Mouse (Mus musculus): ENCODE measurements around the gene Cnp. TPM values are rescaled to one million over a fixed set of nuclear protein-coding genes. Genes with fewer than 3 reads are reported as not detected.
"Not testable (repeated sequence)": the region's sequence is repeated elsewhere in the genome, so short reads cannot be mapped to it uniquely, and the experiment has no call there.

Cnp gene
- polyA plus RNA-seq (2012; rRNA removed), result 227 and 230 TPM in 2 replicates

DNA sequence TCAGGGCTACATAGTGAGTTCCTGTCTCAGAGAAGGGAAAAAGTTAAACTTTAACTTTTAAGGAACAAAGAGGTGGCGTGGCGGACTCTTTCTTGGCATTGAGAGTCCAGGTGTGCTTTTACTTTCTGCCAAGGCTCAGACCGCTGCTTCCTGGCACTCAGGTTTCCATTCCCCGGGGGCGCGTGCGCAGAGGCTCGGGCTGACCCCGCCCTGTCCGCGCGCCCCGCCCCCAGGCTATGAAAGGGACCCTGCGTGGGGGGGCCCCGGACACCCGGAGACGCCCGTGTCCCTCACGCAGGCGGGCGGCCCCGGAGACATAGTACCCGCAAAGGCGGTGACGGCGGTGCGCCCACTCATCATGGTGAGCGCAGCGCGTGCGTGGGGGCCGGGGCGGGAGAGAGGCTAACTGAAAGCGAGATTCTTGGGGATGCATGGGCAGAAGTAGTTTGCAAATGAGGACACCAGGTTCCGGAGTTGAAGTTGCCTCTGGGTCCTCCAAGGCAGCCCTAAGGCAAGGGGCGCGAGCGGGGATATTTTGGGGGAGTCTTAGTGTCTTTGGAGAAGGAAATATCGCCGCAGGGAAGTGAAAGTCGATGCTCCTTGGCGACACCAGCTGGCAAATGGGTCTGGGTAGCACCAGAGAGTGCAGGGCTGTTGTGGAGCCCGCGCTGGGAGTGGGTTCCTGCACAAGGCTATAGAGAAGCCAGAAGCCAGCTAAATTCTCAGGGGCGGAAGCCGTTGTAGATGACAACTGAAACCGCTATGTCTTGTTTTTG is at the start of gene Cnp:
Cnp (plus strand) TSS at position 197 of the 776 bp plus-strand sequence.
- DNase-seq (ENCODE audit: extremely low spot score in 1 of 2, low spot score in 1 of 2), result peak in 1 of 2 experiments; percentile 66

DNA sequence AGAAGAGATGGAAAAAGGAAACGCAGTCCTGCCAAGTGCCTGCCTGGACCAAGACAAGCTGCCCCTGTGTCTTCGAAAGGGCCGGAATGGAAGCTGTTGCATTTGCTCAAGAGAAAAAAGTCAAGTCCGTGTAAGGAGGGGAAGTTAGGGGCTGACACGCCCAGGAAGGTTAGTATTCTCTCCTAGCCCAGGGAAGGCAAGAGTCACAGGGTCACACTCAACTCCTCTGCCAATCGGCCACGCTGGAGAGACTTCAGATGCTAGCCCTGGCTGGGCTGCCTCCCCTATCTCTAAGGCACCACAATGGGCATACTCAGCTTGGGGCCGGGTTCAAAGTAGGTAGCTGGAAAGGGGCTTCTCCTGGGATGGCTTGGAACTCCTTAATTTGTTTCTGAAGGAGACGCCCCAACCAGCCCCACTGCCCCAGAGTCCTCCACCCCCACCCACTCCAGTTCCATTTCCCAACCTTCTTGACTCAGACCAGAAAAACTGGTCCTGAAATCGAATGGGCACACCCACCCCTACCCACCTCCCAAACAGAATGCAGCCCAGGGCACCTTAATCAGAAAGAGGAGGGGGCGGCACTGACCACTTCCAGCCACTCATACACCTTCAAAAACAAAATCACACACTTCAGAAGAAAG is 49.6 kb upstream of the Cnp start:
- DNase-seq (ENCODE audit: extremely low spot score in 1 of 2, low spot score in 1 of 2), result no peak

GRCm38 (mm10) chr11:100526052-100526816 is 48.5 kb upstream of the Cnp start:
- DNase-seq (ENCODE audit: extremely low spot score in 1 of 2, low spot score in 1 of 2), result no peak

DNA sequence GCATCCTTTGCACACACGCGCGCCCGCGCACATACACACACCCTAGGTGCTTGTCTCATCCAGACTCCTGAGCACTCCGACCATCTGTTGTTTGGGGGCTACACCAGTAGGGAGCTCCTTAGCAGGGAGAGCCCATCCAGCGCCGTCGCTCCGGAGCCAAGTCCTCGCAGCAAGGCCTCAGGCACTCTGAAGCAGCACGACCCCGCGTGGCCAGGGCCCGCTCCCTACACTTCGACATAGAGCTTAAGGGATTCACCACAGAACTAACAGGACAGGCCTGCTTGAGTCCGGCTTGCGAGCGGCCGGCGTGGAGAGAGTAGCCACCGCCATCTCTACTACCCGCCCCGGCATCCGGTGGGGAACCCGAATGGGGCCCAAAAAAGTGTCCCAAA is 47.6 kb upstream of the Cnp start:
- DNase-seq (ENCODE audit: extremely low spot score in 1 of 2, low spot score in 1 of 2), result peak; percentile 35 to 41

DNA sequence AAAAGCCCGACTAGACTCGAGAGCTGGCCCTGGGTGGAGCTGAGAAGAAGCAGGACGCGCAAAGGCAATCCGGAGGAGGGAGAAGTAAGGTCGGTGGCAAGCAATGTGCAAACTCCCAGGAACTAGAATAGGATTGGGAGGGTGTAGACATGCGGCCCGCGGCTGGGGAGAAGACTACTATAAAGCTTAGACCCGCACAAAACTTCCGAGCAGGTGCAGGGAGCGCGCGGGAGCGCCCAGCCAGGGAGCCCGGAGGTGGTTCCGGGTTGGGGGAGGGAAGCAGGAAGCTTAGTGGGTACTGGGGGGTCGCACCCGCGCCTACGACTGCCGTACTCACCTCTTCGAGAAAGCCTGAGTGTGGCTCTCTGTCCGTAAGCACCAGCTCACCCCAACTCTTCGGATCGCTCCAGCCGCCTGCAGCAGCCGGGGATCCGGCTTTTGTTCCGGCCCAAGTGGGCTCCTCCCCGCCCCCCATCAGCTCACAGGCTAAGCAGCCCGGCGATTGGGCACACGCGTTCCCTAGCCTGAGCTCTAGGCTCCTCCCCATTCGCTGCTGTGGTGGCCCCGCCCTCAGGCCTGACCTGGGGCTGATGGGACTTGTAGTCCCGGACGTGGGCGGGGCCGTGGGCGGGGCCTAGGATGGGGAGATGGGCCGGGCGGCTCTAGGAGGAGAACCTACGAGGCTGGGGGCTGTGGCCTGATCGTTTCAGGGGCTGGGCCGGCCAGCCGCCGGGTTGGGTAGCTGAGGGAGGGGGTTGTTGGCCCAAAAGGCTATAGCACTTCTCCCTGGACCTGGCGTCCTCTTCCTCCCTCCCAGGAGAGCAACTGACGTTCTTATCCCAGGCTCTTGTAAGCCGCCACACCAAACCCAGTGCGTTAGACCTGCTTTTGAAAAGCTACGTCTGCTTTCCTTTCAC is 47.0 kb upstream of the Cnp start, which contains the start of gene Acly:
Acly (minus strand) TSS at position 543 of the 917 bp plus-strand sequence.
- peak; percentile 96 to 98 for DNase-seq (ENCODE audit: extremely low spot score in 1 of 2, low spot score in 1 of 2)

DNA sequence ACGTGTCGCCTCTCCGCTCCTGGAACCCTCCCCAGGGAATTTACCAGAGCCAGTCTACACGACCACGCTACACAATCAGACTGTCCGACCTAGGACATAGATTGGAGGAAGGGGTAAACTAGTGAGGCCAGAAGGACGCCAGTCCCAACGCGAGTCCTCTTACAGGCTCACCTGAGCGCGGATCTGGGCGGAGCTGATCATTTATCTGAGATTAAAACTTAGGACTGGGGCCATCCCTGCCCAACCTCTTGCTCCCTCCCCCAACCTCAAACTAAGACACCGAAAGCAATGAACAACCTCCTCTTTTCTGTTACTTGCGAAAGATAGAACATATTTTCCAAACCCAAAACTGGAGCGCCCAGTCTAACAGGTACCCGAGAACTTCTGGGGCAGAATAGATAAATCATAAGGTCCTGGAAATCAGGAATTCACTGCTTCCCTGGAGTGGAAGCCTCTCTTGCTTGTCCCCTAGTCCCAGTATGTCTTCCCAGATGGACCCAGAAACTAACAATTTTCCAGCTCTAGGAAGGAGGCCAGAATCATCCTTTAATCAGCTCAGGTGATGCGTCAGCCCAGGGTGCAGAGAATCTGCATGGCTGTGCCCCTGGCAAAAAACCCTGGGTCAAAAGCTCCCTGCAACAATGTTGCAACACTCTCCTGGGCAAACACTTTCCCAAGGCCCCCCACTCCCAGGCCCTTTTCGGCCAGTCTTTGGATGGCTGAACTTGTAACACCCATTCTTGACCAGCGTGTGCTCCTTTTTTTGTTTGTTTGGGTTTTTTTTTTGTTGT is 46.1 kb upstream of the Cnp start:
- DNase-seq (ENCODE audit: extremely low spot score in 1 of 2, low spot score in 1 of 2), result no peak

DNA sequence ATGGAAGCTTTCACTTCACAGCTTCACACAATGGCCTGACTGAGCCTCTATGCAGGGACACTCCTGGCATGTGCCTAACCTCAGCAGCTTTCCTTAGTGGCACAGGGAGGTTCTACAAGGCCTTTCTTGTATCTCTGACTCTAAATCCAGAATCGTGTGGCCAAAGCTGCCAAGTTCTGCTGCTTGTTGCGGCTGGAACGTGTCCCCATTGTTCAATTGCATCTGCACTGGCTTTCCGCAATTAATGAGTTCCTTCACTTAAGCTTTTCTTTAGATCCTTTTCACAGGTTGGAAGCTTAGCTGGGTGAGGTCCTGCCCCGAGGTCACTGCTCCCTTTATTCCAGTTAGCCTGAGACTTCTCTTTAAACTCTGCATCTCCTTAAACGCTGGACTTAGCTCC is 40.8 kb upstream of the Cnp start:
- no peak for DNase-seq (ENCODE audit: extremely low spot score in 1 of 2, low spot score in 1 of 2)

GRCm38 (mm10) chr11:100534411-100534810 is 40.3 kb upstream of the Cnp start:
- DNase-seq (ENCODE audit: extremely low spot score in 1 of 2, low spot score in 1 of 2), result not testable (repeated sequence)

GRCm38 (mm10) chr11:100534821-100535220 is 39.9 kb upstream of the Cnp start:
- DNase-seq (ENCODE audit: extremely low spot score in 1 of 2, low spot score in 1 of 2), result not testable (repeated sequence)

- DNase-seq (ENCODE audit: extremely low spot score in 1 of 2, low spot score in 1 of 2), result no peak
Observed at GRCm38 (mm10) chr11:100535996-100536395, 38.7 kb upstream of the Cnp start.

DNA sequence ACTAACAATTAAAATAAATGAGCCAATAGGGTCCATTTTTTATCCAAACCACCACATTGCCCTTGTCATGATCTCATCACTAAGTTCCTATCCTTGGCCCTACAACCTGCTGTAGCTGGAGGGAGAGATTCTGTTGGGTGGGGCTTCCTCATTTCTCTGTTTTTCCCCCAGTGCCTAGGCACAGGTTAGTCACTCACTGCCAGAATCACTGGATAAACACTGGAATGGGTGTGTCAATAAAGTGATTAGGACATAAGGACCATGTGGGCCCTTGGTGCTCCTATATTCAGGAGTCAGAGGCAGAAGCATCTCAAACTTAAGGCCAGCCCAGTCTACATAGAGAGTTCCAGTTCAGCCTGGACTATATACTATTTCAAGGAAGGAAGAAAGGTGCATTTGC is 38.2 kb upstream of the Cnp start:
- no peak for DNase-seq (ENCODE audit: extremely low spot score in 1 of 2, low spot score in 1 of 2)

DNA sequence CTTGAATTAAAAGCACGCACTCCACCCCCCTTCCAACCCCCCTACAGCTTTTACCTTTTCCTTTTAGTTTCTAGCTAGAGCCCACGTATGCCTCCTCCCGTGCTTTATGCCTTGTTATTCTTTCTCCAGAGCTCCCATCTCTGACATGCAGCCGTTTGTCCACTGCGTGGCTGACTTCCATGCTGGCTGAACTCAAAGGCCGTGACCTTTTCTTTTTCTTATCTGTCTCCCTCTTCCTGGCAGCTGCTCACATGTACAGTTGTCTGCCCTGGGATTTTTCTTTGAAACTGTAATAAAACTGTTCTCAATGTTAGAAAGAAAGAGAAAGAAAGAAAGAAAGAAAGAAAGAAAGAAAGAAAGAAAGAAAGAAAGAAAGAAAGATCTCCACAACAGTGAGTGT is 33.7 kb upstream of the Cnp start:
- no peak for DNase-seq (ENCODE audit: extremely low spot score in 1 of 2, low spot score in 1 of 2)

GRCm38 (mm10) chr11:100541577-100541976 is 33.1 kb upstream of the Cnp start:
- DNase-seq (ENCODE audit: extremely low spot score in 1 of 2, low spot score in 1 of 2), result no peak

GRCm38 (mm10) chr11:100544832-100545745 is 29.6 kb upstream of the Cnp start, which contains the start of gene Ttc25:
TSS of gene Ttc25 (plus strand) at chr11:100545607.
- DNase-seq (ENCODE audit: extremely low spot score in 1 of 2, low spot score in 1 of 2), result peak; percentile 72 to 82

- DNase-seq (ENCODE audit: extremely low spot score in 1 of 2, low spot score in 1 of 2), result no peak
Observed at GRCm38 (mm10) chr11:100545746-100546085, 29.0 kb upstream of the Cnp start.

- DNase-seq (ENCODE audit: extremely low spot score in 1 of 2, low spot score in 1 of 2), result no peak
Observed at GRCm38 (mm10) chr11:100546955-100547354, 27.7 kb upstream of the Cnp start.

- DNase-seq (ENCODE audit: extremely low spot score in 1 of 2, low spot score in 1 of 2), result no peak
Observed at GRCm38 (mm10) chr11:100548141-100548540, 26.6 kb upstream of the Cnp start.

DNA sequence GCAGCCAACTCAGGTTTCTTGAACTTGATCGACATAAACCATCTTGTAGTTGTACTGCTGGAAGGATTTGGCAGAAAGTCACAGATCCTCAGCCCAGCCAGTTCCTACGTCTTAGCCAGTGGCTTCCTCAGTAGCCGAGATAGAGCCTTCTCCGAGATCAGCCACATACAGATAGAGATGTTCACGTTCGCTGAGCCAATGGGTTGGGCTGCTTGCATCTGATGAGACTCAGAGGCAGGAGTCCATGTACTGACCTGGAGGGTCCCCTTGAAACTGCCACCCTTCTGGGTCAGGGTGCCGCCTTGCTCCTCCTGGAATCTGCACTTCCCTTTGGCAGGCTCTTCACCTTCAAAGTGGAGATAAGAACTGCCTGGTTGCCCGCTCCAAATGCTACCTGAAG is 25.2 kb upstream of the Cnp start:
- no peak for DNase-seq (ENCODE audit: extremely low spot score in 1 of 2, low spot score in 1 of 2)
